Mouse (Mus musculus) erythroblast, adult 5-6 weeks (primary cell): ENCODE data around the gene Sh2d7. TPM values are rescaled to one million over a fixed set of nuclear protein-coding genes. Genes with fewer than 3 reads are reported as not detected.
A peak's percentile ranks its signal among the peaks of the same experiment; 100 is the strongest.
"Not testable (repeated sequence)": the region's sequence is repeated elsewhere in the genome, so short reads cannot be mapped to it uniquely, and the experiment has no call there.

Experiments
- ATAC-seq: replicated peaks from 2 replicates; pipeline ENCODE4 v1.8.0; 2016; ENCODE audit warnings: moderate number of reproducible peaks, mild to moderate bottlenecking, moderate TSS enrichment, inconsistent platforms; ENCODE audit not compliant: poor library complexity, low FRiP score, severe bottlenecking
- total RNA-seq, 2 experiments: library from RNA; stranded (forward) in 1 of 2; stranded (reverse) in 1 of 2; fragments of 150-400 nt in 1 of 2; fragments of 200-764, 138-1000 nt in 1 of 2; gene quantifications; 2 replicates each; pipeline versions ENCODE4 v1.2.3 to v1.2.4; 2015 to 2017; ENCODE audit warnings: low replicate concordance in 2 of 2

Sh2d7 gene
- total RNA-seq, 2 experiments from 2014 or later, result not detected

DNA sequence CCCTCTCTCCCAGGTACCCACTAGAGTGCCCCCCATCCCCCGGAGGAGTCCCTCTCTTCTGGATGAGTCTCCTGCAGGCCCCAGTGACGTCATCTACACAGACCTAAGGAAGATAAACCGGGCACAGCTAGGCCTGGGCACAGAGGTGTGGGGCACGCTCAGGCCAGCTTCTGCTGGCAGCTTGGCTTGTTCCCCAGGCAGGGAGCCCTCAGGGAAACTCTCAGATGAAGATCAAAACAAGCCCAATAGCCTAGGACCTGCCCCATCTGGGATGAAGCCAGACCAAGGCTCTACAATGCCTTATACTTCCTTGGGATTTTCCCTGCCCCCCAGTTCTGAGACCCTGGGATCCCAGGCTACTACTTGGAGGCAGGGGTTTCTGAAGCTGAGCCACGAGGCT is 2.0 kb downstream of the Sh2d7 start:
- ATAC-seq, result no peak

DNA sequence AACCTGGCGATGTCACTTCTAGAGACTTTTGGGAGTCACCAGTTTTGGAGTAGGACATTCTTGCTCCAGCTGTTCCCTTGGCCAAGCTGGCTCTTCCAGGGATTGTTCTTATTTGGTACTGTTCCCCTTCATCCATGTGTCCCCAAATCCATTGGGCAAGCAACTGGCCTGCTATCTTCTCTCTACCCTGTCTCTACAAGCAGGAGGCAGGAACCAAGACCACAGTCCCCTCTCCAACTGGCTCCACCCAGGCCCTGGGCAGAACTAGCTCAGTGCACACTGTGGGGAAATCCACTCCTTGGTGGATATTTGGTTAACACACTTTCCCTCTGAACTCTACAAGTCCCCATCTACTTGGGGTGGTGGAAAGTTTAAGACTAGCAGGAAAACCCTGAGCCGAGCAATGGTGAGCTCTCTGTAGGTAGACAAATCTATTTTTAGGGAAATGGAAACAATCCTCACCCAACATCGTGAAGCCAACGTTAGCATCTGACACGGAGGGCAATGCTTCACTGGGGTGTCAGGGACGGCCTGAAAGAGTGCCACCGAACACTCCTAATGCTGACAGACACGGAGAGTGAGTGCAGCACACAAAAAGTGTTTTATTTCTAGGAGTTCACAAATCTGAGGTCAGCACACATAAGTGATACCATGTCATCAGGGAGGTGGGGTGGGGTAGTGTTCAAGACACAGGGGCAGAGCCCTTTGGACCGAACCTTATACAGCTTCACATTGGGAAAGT is 5.6 kb downstream of the Sh2d7 start:
- ATAC-seq, result no peak

DNA sequence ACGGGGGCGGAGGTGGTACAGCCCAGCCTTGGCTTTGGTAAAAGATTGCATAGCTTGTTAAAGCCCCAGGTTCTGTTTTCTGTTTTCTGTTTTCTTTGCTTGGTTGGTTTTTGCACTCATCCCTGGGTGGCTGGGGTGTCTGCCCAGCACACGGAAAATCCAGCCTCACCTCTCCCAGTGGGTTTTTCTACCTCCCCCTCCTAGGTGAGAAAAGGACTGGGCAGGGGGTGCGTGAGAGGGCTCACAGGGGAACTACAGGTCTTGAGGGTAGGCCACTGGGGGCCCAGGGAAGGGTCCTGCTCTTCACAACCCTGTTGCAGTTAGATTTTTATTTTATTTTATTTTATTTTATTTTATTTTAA is 6.2 kb downstream of the Sh2d7 start:
- ATAC-seq, result no peak

DNA sequence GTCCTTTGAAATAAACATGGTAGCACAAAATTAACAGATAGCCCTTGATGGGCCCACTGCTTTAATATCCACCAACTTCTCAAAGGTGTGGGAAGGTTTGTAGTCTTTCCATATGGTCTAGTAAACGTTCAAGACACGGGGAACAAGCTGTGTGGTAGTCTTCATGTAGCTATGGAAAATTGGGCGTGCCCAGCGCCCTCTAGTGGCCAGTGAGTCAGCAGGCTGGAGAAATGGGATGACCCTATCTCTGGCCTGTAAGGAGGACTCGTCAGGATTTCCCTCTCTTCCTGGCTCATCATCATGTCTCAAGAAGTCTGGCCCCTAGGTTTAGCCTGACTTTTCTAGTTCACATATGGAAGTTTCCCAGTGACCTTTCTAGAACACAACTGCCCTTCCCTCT is 8.8 kb downstream of the Sh2d7 start:
- ATAC-seq, result peak; percentile 58; the same call in 1 of the 2 replicates

DNA sequence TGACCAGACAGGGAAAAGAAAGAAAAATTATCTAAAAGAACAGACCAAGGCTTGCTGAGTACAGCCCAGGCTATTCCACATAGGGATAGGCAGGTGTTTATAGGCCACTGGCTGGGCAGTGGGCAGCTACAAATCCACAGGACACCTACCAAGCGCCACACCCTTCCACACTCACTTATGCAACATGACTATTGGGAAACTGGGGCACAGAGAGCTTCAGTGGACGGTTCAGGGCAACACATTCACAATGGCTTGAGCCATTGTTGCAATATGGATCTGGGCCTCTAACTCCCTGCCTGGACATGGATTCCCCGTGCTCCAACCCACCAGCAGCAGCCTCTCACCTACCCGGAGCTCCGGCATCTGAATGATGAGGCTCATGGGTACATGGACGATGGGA is 10.6 kb downstream of the Sh2d7 start:
- ATAC-seq, result no peak

DNA sequence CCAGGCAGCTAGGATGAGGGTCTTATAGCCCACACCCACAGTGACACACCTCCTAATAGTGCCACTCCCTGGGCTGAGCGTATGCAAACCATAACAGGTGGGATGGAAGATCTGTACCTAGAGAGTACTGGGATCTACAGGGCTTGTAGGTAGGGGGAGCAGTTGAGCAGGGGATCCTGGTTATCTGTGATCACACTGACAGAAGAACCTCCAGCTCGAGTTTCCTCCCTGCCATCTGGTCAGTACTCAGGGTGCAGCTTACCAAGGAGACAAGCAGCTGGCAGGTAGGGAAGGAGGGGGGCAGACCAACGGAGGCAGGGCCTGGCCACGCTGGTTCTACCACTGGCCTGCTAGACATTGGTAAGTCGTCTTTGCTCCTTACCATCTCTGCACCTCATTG is 13.6 kb downstream of the Sh2d7 start:
- no peak for ATAC-seq

DNA sequence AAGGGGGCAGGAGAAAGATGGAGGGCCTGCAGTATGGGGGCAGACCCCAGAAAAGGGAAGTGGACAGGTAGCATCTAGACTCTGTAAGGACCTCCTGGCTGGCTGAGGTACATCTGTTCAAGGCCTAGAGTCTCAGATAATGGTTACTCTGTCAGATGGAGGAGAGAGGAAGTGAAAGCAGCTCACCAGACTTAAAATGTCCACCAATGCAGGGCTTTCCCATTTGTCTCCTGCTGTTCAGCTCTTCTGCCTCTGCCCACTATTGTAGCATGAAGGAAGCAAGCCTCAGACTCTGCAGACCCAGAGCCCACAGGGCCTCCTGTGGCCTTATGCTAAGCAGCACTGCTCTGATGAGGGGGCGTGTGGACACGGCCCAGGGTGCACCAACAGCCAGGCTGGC is 16.3 kb downstream of the Sh2d7 start:
- ATAC-seq, result no peak

DNA sequence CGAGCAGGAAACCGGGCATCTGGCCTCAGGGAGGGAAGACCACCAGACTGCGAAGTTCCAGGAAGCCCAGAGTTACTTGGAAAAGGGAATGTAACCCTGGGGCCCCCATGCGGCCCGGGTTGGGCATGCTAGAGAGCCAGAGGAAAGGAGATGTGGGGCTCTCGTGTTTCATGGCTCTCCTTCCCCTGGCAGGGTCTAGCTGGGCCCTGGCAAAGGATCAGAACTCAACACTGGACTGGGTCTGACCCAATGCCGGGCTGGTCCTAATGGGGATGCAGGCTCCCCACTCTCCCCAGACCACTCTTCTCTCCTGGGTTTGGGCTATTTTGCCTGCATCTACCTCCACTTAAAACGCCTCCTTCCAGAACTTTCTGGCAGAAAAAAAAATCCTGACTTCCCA is 19.9 kb downstream of the Sh2d7 start:
- no peak for ATAC-seq

DNA sequence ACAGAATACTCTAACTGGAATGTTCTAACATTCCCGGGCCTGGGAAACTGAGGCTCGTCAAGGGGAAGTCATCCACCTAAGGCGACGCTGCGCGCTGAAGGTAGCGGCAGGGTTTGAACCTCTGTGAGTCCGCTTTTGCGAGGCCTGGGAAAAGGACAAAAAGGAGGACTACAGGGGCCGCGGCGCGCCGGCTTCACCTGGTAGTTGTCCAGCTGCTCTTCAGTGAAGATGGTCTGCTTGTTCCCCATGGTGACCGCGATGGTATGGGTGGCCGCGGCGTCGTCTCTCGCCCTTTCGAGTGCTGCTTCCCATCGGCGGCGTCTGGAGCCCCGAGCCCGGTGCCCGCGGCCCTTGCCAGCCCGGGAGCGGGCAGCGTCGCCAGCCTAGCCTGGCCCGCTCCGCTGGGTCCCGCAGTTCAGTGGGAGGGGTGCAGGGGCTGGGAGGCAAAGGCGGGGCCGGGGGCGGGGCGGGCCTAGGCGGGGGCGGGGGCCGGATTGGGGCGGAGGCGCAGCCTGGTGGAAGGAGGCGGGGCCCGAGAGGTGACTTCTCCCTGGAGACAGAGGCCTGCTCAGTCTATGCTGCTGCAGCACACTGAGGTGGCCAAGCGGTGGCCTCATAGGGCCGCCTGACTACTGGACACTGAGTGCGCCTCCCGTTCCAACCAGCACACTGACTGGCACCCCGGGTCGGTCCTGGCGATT is 21.1 kb downstream of the Sh2d7 start, which contains the start of gene Cib2:
Gene Cib2, minus strand, starts transcription at position 448 of the 701 bp plus-strand sequence.
- peak; percentile 90 for ATAC-seq

DNA sequence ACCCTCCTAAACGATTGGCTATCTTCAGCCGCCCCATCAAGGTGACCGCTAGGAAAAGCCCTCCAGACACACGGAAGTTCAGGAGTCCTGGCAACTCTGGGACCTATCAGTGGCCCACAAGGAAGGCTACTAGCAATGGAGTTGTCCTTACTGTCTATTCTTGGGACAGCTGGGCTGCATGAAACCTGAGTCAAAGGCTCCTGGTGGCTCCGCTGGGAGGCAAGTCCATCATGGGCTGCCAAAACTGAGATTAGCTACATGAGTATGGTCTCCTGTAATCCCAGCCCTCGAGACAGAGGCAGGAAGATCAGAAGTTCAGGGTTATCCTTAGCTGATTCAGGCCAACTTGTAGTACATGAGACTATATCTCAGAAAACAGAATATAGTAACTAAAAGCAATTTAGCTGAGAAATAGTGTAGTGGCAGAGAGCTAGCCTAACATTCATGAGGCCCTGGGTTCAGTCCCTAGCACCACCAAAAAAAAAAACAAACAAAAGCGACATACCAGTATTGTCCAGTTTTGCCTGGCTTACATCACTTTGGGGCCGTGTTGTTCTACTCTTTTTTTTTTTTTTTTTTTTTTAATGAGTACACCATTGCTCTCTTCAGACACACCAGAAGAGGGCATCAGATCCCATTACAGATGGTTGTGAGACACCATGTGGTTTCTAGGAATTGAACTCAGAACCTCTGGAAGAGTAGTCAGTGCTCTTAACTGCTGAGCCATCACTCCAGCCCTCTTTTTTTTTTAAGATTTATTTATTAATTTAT is 22.2 kb downstream of the Sh2d7 start:
- no peak for ATAC-seq

DNA sequence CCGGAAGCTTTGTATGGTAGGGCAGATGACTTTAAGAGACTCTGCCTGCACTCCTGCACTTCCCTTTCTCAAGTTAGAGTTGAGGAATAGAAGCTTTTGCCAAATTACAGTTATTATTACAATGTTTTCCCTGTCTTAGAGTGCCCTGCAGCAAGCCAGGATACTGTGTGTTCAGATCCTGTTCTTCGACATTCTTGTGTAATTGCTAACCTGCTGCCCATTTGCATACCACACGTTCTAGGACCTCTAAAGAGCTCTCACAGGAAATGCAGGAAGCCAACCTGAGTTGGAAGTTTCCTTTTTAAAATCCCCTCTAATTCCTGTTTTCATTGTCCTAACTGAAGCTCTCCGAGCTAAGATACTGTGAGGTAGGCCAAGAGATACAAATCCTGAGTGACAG is 28.2 kb downstream of the Sh2d7 start:
- no peak for ATAC-seq

DNA sequence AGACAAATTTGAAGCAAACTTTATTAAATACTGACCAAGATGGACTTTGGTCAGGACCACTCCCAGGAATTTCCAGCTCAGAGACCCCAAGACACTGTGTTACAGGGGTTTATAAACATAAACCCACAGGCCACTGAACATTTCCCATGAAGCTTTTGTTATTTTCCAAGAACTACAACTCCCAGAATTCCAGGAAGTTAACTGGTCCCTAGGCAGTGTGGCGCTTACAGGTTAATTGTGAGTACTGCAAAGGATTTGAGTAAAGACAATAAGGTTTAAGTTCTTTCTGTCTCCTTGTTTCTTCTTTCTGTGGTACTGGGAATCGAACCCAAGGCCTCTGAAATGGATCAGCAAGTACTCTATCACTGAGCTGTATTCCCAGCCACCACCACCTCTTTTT is 29.9 kb downstream of the Sh2d7 start:
- no peak for ATAC-seq

DNA sequence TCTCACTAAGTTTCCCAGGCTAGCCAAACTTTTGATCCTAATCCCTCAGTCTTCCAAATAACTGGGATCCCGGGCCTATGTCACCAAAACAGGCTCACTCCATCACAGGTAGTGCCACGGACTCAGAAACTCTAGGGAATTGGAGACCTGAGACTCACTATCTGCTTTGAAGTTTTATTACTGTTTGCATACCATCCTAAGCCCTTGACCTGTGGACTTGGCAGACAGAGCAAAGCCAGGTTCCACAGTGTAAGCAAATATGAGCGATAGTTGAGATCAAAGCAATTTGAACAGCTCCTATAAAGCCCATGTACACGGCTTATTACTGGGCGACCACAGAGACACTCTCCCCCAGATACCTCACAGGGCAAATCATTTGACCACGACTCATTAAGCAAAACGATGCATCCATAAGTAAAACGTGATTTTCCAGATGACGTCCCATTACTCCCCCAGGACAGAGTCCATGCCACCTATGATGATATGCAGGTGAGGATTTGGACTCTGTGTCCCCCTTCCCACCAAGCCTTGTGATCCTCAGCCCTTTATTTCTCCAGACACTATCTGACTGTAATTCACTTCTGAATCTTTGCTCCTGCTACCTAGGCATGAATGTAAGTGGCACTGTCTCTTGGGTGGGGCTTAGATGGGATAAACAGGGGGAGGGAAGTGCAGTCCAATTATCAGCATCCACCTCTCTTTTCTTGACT is 32.5 kb downstream of the Sh2d7 start:
- no peak for ATAC-seq

DNA sequence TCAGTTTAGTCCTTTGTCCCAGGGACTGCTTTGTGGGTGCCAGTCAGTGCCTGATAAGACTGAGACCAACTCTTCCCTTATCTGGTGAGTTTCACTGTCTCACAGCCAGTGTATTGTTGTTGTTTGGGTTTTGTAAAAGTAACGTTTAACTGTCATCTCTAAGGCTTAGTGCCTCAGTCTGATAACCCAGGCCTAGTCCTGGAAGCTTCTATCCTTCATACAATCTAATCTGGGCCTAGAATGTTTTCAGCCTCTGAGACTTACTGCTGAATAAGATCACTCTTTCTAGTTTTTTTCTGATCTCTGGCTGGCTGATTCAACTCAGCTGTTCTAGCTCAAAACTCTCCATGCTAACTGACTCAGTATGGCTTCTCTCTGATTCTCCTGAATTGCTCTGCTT is 44.9 kb downstream of the Sh2d7 start:
- ATAC-seq, result no peak

DNA sequence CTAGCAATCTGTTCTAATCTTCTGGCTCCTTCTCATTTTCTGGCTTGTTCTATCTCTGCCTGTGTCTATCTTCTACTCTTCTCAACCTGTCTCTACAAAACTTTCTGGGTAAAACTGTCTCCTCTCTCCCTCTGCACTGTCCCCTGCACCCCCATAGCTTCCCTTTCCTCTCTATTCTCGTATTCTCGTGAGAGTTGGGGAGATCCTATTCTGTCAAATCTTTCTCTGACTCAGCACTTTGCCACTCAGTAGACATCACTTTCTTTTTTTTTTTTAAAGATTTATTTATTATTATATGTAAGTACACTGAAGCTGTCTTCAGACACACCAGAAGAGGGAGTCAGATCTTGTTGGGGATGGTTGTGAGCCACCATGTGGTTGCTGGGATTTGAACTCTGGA is 45.3 kb downstream of the Sh2d7 start:
- not testable (repeated sequence) for ATAC-seq

DNA sequence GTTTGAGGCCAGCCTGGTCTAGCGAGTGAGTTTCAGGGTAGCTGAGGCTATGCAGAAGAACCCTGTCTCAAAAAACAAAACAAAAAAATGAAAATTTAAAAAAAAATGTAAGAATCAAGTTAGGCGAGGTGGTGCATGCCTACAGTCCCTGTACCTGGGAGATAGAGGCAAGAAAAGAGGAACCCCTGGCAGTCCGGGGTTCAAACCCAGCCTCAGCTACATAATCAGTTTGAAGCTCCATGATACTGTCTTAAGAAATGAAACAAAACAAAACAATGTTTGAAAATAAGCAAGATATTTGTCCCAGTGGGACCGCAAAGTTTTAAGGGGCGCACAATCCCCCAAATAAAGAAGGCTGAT is 47.0 kb downstream of the Sh2d7 start:
- peak; percentile 4; the same call in 1 of the 2 replicates for ATAC-seq

DNA sequence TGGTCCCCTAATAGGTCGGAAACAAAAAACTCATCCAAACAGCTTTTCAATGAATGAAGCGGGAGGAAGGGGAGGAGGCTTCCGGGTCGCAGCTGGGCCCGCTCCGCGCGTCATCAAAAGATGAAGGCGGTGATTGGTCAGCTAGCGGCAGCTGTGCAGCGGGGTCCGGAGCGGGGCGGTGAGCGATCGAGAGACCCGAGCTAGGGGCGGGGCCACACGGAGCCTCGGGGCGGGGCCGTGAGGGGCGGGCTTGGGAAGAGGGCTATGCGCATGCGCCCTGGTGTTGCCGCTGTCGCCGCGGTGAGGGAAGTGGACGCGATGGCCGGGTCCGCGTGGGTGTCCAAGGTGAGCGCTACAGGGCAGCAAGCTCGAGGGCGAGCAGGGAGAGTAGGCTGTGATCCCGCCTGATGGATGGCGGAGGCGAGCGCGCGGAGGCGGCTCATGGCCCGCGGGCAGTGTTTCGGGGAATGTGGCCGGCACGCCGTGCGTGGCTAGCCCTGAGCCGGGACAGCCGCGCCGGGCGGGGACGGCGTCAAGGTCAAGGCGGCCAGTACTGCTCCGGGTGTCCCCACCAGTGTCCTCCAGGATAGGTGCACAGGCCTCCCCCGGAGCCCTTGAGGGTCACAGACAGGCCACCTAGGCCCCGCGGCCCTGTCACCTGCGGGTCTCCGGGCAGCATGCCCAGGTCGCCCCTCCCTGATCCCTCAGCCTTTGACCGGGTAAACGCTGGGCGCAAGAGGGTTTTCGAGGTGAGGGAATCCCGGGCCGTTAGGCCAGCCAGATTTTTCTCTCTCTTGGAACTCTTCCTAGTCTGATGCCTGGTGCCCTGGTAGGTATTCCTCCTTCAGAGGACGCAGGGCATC is 47.6 kb downstream of the Sh2d7 start, which contains the start of gene Idh3a:
Gene Idh3a, plus strand, starts transcription at position 136 of the 863 bp plus-strand sequence.
- peak; percentile 96 for ATAC-seq

DNA sequence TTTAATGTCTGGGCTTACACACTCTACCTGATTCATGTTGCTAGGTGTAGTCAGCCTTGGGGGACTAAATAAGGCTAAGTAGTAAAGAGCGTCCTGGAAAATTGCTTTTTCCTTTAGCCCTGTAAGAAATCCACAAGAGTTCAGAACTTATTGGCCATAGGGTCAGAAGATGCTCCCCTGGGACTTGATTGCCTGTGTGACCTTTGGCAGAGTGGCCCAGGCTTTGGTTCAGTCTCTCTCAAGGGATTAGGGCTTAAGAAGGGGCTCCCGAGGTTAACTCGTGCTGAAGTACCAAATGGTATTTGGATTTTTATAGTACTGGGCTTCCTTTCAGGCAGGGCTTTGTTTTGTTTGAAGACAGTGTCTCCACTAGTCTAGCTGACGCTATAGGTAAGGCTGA is 49.1 kb downstream of the Sh2d7 start:
- ATAC-seq, result no peak

DNA sequence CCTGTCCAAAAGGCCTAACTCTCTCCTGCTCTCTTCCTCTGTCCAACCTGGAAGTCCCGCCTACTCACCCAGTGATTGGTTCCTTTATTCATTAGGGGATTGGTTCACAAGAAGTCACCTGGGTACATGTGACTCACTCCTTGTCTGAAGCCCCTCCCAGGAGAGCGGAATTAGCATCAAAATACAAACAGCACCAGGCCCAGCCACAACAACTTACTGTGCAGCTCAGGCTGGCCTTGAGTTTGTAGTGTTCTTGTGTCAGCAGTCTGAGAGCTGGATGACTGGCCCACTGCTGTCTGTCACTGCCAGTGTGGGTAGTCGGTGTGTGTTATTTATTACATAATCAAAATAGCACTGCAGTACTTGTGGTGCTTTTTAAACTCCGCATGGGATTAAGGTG is 54.9 kb downstream of the Sh2d7 start:
- ATAC-seq, result not testable (repeated sequence)
